Mouse (Mus musculus) cerebellum, postnatal 25 days (tissue): ENCODE measurements around the gene Hfe.
A peak's percentile ranks its signal among the peaks of the same experiment; 100 is the strongest.
"Not testable (repeated sequence)": the region's sequence is repeated elsewhere in the genome, so short reads cannot be mapped to it uniquely, and the experiment has no call there.

Source experiments
- DNase-seq, 2 experiments: peaks; one replicate each; pipeline ENCODE4 v3.0.0; 2021; ENCODE audit warnings: mixed read lengths in 2 of 2

Hfe gene

DNA sequence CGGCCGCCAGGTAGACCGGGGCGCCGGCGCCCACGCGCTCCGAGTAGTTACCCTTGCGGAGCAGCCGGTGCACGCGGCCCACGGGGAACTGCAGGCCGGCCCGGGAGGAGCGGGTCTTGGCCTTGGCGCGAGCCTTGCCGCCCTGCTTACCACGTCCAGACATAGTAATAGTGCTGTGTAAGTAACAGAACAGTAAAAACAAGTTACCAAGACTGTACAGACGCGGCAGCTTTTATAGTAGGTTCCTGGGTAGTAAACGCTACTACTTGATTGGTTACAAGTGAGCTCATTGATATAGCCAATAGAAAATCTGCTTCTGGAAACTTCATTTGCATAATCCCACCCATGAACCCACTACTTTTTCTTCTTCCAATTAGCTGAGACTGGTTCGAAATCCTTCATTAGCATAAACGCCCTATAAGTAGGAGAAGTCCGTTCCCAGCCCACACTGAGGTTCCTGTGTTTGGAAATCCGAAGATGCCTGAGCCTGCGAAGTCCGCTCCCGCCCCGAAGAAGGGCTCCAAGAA, 26.8 kb downstream of the Hfe start, which contains the start of the genes Hist1h2ac and Hist1h2bc:
TSS of gene Hist1h2ac (minus strand) at position 194 of the 527 bp plus-strand sequence.
TSS of gene Hist1h2bc (plus strand) at position 445 of the 527 bp plus-strand sequence.
- peak; percentile 75 to 80 for DNase-seq

DNA sequence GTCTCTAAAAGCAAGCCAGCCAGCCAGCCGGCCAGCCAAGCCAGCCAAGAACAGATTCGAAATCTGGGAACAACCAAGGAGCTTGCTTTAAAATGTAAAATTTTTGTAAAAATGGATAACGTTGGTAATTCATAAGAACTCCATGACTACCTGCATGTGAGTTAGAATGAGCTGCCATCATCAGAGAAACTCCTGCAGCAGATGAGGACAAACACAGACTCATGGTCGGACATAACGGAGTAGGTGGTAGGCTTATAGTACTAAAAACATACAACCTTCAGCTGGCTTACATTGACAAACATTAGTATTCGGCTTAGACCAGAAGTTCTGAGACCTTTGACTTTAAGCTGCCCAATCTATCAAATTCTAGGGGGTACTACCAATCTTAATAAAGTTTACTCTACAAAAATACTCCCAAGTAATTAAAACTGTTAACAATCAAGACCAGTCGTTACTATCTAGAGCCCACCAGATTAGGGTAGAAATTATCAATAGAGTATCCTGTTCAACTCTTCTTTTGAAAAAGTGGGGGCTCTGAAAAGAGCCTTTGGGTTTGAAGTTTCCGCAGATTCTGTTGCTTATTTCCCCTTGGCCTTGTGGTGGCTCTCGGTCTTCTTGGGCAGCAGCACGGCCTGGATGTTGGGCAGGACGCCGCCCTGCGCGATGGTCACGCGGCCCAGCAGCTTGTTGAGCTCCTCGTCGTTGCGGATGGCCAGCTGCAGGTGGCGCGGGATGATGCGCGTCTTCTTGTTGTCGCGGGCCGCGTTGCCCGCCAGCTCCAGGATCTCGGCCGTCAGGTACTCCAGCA, 27.5 kb downstream of the Hfe start:
- DNase-seq, result not testable (repeated sequence)

DNA sequence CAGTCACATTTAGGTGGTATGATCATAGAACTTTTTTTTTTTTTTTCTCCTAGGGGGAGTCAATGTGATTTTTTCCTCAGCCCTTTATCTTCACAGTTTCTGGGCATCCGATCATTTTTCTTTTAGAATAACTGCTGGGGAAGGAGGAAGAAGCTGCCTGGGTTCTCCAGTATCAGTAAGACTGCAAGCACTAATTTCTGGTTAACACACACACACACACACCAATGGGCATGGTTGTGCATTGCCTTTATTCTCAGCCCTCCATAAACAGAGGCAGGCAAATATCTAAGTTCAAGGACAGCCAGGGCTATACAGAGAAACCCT, 28.1 kb downstream of the Hfe start:
- DNase-seq, result no peak

DNA sequence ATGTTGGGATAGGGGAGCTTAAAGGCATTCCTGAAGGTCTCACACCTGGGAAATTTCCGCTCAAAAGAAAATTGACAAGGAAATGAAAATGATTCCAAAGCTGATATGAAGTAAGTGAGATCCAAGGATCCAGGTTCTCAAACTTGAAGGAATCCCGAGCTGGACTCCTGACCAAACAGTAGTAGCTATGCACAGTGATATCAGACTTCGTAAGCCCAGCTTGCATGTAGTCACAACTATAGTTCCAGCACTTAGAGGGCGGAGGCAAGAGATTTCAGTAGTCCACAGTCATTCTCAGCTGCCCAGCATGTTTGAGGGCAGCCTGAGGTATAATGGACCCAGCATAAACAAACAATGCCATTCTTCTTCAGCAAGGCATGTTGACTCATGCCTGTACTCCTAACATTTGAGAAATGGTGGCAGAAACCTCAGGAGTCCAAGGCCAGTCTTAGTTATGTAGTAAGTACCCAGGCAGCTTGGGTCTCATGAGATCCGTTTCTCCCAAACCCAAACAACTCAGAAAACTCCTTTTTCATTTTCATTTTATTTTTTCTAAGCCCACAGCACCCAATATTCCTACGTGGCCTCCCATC, 28.6 kb downstream of the Hfe start:
- no peak for DNase-seq

DNA sequence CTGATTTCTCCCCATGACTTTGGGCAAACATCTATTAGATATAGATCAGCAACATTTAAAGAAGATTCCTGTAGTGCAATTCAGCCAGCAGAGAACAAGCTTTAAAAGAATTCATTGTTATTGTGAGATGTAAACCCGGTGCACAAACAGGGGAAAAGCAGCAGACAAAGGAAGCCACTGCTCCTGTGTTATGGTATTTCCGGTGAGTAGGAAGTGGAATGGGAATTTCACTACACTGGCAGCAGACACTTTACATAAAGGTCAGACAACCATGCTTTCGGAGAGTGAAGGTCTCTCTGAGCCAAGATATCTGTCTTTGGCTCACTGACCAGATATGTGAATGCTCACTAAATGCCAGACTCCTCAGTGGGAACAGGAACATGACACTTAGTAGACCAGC, 48.1 kb downstream of the Hfe start:
- no peak for DNase-seq

DNA sequence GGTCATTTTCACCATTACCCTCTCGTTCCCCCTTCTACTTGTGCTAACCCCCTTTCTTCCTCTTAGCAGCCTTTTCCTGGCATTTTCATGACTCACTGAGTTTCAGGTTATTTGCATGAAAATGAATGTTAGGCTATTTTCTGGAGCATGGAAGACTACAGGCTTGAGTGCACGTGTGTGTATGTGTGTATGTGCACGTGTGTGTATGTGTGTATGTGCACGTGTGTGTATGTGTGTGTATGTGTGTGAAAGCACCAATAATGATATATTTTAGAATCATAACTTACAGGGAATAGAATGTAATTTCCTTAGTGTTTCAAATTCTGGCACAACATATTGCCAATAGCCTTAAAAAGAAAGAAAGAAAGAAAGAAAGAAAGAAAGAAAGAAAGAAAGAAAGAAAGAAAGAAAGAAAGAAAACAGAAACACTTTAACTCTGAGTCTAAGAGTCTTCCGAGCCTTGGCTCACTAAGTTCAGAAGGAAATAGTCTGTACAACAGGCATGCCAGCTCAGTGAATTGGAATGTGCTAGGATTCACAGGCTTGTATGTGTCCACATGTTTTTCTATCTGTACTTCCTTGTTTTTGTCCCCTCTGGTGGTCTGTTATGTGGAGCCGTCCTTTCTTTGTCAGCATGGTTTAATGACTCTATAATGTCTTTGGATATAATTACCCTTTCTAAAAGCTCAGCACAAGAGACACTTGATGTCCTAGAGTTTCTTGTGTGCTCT, 50.9 kb downstream of the Hfe start:
- DNase-seq, result no peak
